ENCODE assay signal across 8 mouse cellular contexts in the genomic region with DNA sequence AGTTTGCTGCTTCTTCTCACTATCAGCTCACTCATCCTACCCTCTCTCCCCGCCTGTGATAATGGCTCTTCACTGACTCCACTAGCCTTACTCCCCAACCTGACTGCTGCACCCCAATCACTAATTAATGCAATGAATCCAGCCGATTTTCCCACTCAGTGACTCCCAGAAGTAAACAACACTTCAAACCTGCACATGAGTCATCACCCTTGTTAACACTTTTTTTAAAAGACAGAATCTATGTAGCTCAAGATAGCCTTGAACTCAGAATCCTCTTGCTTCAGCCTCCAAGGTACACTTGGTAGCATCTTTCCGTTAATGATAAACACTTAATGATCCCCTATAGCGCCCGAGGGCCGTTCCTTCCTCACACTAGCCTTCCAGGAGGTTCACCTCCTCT. TPM values are rescaled to one million over a fixed set of nuclear protein-coding genes. Genes with fewer than 3 reads are reported as not detected.
DNase-seq lines count a peak whose midpoint lies in the region; ATAC-seq lines count a peak whose summit lies in the region.

No protein-coding gene starts in this region.

- peak overlapping the region; percentile 48 for H3K27ac ChIP-seq in heart, embryonic 13.5 days (replicated peaks)
- peak overlapping the region; percentile 75 for H3K27ac ChIP-seq in hindbrain, embryonic 11.5 days (ENCODE audit: low read depth, low read length)
- peak overlapping the region; percentile 84 for H3K27ac ChIP-seq in midbrain, embryonic 13.5 days

- peak overlapping the region; percentile 91 for H3K4me2 ChIP-seq in heart, embryonic 13.5 days
- peak overlapping the region; percentile 72 for H3K4me2 ChIP-seq in hindbrain, embryonic 11.5 days (replicated peaks; ENCODE audit: low read depth, low read length)
- H3K4me2 ChIP-seq in midbrain, embryonic 13.5 days (replicated peaks) = peak overlapping the region; percentile 62

- H3K4me3 ChIP-seq in heart, embryonic 13.5 days = peak overlapping the region; percentile 71
- peak overlapping the region; percentile 72 for H3K4me3 ChIP-seq in hindbrain, embryonic 11.5 days (ENCODE audit: low read depth, low read length)
- H3K4me3 ChIP-seq in midbrain, embryonic 13.5 days (replicated peaks) = peak overlapping the region; percentile 66

- no peaks in the 10 kb centered on the region for H3K9me3 ChIP-seq in heart, embryonic 13.5 days
- no peaks in the 10 kb centered on the region for H3K9me3 ChIP-seq in hindbrain, embryonic 11.5 days (ENCODE audit: control insufficient read depth, low read length)
- H3K9me3 ChIP-seq in midbrain, embryonic 13.5 days = no peaks in the 10 kb centered on the region

- H3K9ac ChIP-seq in heart, embryonic 13.5 days = peak overlapping the region; percentile 95
- peak overlapping the region; percentile 85 for H3K9ac ChIP-seq in hindbrain, embryonic 11.5 days (ENCODE audit: low read depth, low read length)
- peak overlapping the region; percentile 87 for H3K9ac ChIP-seq in midbrain, embryonic 13.5 days (replicated peaks)

- peaks cover 28% of the 10 kb centered on the region for H3K4me1 ChIP-seq in heart, embryonic 13.5 days
- peaks cover 11% of the 10 kb centered on the region for H3K4me1 ChIP-seq in hindbrain, embryonic 11.5 days (replicated peaks; ENCODE audit: control insufficient read depth, insufficient read depth, low read length)
- peaks cover 24% of the 10 kb centered on the region for H3K4me1 ChIP-seq in midbrain, embryonic 13.5 days (replicated peaks)

- no peak for ATAC-seq in heart, embryonic 13.5 days (ENCODE audit: extremely low read depth, insufficient number of reproducible peaks, low FRiP score, low TSS enrichment)
- ATAC-seq in hindbrain, embryonic 11.5 days (ENCODE audit: low FRiP score) = no peak
- no peak for ATAC-seq in midbrain, embryonic 13.5 days

- DNase-seq in heart, postnatal 4 days = no peak
- DNase-seq in MN1 (ENCODE audit: low spot score) = peak; percentile 14
- DNase-seq in hindbrain, embryonic 11.5 days (ENCODE audit: low spot score) = no peak
- no peak for DNase-seq in yolk sac, embryonic 10.5 days (ENCODE audit: low spot score)
- DNase-seq in cerebellum, postnatal 4 days (ENCODE audit: low spot score in 2 of 2) = no peak
- DNase-seq in spleen, postnatal 14 days (ENCODE audit: low spot score in 2 of 2) = no peak

- 4% methylated on average over 6 of the region's 6 CpGs for WGBS in heart, embryonic 13.5 days
- 4% methylated on average over 6 of the region's 6 CpGs for WGBS in hindbrain, embryonic 11.5 days
- 5% methylated on average over 6 of the region's 6 CpGs for WGBS in midbrain, embryonic 13.5 days

- H3K27me3 ChIP-seq in heart, embryonic 13.5 days (replicated peaks) = peaks cover 40% of the 10 kb centered on the region
- peaks cover 15% of the 10 kb centered on the region; the same call in 1 of the 2 replicates for H3K27me3 ChIP-seq in hindbrain, embryonic 11.5 days (ENCODE audit: control insufficient read depth, insufficient read depth, low read length)
- peaks cover 29% of the 10 kb centered on the region for H3K27me3 ChIP-seq in midbrain, embryonic 13.5 days

- peaks cover 9% of the 10 kb centered on the region for H3K36me3 ChIP-seq in heart, embryonic 13.5 days
- no peaks in the 10 kb centered on the region for H3K36me3 ChIP-seq in hindbrain, embryonic 11.5 days (ENCODE audit: control insufficient read depth, insufficient read depth, low read length)
- peaks cover 8% of the 10 kb centered on the region for H3K36me3 ChIP-seq in midbrain, embryonic 13.5 days

RNA-seq across cellular contexts. Expression of a gene that starts 0.8 kb away (rescaled TPM):
- 9.9 TPM in 2 replicates for polyA plus RNA-seq in heart, embryonic 13.5 days (2015; fragmentation: Nextera tagmentation; extraction: Ambion mirVana)
- total RNA-seq in heart, postnatal 4 days (2021) = 10 to 100 TPM; 22.4 to 22.8 TPM
- 10.9 and 11.8 TPM in 2 replicates for polyA plus RNA-seq in hindbrain, embryonic 11.5 days (2014; fragmentation: Nextera tagmentation; extraction: Ambion mirVana)
- 18.0 and 21.0 TPM in 2 replicates for polyA plus RNA-seq in midbrain, embryonic 13.5 days (2015; fragmentation: Nextera tagmentation; extraction: Ambion mirVana)

RNA-seq across cellular contexts. Expression of a gene that starts 3.1 kb away (rescaled TPM):
- 0.37 and 0.47 TPM in 2 replicates for polyA plus RNA-seq in heart, embryonic 13.5 days (2015; fragmentation: Nextera tagmentation; extraction: Ambion mirVana)
- 1 to 10 TPM; 1.1 to 2.9 TPM for total RNA-seq in heart, postnatal 4 days (2021)
- 8.5 and 9.2 TPM in 2 replicates for polyA plus RNA-seq in hindbrain, embryonic 11.5 days (2014; fragmentation: Nextera tagmentation; extraction: Ambion mirVana)
- 25.1 and 25.7 TPM in 2 replicates for polyA plus RNA-seq in midbrain, embryonic 13.5 days (2015; fragmentation: Nextera tagmentation; extraction: Ambion mirVana)

RNA-seq across cellular contexts. Expression of a gene that starts 32.6 kb away (rescaled TPM):
- polyA plus RNA-seq in heart, embryonic 13.5 days (2015; fragmentation: Nextera tagmentation; extraction: Ambion mirVana) = not detected in 2 replicates
- not detected for total RNA-seq in heart, postnatal 4 days (2021)
- not detected in 2 replicates for polyA plus RNA-seq in hindbrain, embryonic 11.5 days (2014; fragmentation: Nextera tagmentation; extraction: Ambion mirVana)
- polyA plus RNA-seq in midbrain, embryonic 13.5 days (2015; fragmentation: Nextera tagmentation; extraction: Ambion mirVana) = 0.04 TPM in 1 of 2 replicates, not detected in the other

RNA-seq across cellular contexts. Expression of a gene that starts 59.2 kb away (rescaled TPM):
- 524 and 560 TPM in 2 replicates for polyA plus RNA-seq in heart, embryonic 13.5 days (2015; fragmentation: Nextera tagmentation; extraction: Ambion mirVana)
- total RNA-seq in heart, postnatal 4 days (2021) = 100 to 1,000 TPM; 200 to 203 TPM
- polyA plus RNA-seq in hindbrain, embryonic 11.5 days (2014; fragmentation: Nextera tagmentation; extraction: Ambion mirVana) = 470 and 556 TPM in 2 replicates
- polyA plus RNA-seq in midbrain, embryonic 13.5 days (2015; fragmentation: Nextera tagmentation; extraction: Ambion mirVana) = 373 and 395 TPM in 2 replicates

RNA-seq across cellular contexts. Expression of a gene that starts 59.2 kb away (rescaled TPM):
- polyA plus RNA-seq in heart, embryonic 13.5 days (2015; fragmentation: Nextera tagmentation; extraction: Ambion mirVana) = 2.2 and 2.7 TPM in 2 replicates
- total RNA-seq in heart, postnatal 4 days (2021) = 1 to 10 TPM; 3.3 to 3.7 TPM
- polyA plus RNA-seq in hindbrain, embryonic 11.5 days (2014; fragmentation: Nextera tagmentation; extraction: Ambion mirVana) = 1.9 and 2.7 TPM in 2 replicates
- 5.0 and 5.3 TPM in 2 replicates for polyA plus RNA-seq in midbrain, embryonic 13.5 days (2015; fragmentation: Nextera tagmentation; extraction: Ambion mirVana)
